Mouse (Mus musculus) yolk sac, embryonic 10.5 days (tissue): ENCODE results near the gene Pnmt.
A peak's percentile ranks its signal among the peaks of the same experiment; 100 is the strongest.

ENCODE experiments used
- DNase-seq: peaks from one replicate; pipeline ENCODE4 v3.0.0-alpha.2; 2017; ENCODE audit warnings: low spot score

Gene Pnmt

DNA sequence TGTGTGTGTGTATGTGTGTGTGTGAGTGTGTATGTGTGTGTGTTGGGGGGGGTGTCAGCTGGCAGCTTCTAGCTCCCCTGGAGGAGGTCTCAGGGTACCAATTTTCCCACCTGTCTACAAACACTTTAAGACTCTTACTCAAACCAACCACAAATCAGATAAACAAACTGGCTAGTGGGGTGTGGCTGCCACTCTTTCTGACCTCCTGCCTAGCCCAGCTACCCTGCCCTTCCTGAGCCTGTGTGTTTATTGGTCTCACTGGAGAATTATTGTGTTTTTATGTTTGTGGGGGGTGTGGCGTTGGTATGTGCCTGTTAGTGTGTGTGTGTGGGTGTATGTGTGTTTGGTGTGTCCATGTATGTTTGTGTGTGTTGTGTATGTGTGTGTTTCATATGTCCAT is 30.8 kb downstream of the Pnmt start:
- DNase-seq, result no peak

- no peak for DNase-seq
These were observed 32.0 kb downstream of the Pnmt start for GRCm38 (mm10) chr11:98418273-98418672.

- DNase-seq, result no peak
These were observed 32.8 kb downstream of the Pnmt start for GRCm38 (mm10) chr11:98418939-98419547.

DNA sequence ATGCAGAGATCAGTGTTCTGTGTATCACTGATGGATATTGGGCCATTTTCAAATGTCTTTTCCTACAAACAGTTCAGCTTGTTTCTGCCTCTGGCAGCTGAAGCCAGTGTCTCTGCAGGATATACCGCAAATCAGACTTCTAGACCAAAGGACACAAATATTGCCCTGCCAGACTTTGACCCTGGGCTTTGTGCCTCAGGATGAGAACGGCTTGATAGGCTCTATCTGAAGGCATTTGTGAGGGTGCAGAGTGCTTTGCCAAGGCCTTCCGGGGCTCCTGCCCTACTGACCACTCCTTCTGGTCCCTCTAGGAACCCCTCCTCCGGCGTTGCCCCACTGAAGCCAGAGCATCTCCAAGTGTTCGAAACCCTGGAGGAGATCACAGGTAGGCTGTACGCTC is 40.3 kb downstream of the Pnmt start:
- no peak for DNase-seq

- no peak for DNase-seq
These were observed 42.2 kb downstream of the Pnmt start for GRCm38 (mm10) chr11:98428436-98428835.

DNA sequence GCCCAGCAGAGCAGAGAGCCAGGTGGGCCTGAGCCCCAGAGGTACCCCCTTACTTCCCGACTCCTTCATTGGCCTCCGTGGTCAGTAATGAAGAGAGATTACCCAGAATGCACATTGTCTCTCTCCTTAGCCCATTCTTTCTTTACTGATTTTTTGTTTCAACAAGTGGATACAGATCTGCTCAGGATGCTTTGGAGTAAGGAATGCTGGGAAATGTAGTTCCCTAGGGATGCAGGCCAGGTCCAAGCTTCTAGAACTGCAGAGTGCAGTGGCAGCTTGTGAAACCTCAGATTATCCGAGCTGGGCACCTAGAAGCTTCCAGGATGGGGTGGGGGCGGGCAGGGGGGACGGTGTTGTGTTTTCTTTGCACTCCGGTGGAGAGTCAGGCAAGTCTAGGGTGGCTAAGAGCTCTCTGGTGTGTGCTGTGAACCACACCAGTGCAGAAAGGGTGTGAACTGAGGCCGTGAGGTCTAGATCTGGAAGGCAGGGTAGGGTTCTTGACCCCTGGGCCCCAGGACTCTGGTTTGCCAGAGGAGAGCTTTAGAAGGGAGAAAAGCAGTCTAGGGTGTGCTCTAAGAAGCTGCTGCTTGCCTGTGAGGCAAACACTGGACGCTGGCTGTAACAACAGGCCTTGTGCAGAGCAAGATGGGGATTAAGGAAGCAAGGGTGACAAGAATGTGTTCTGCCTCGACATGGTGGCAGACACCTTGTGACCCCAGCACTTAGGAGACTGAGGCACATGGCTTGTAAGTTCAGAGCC is 45.7 kb downstream of the Pnmt start:
- DNase-seq, result no peak

- DNase-seq, result no peak
These were observed 49.5 kb downstream of the Pnmt start for GRCm38 (mm10) chr11:98435723-98436122.

- DNase-seq, result peak; percentile 21
These were observed 51.2 kb downstream of the Pnmt start for GRCm38 (mm10) chr11:98437441-98437840.
